Mouse (Mus musculus): ENCODE results near the gene Stk11. TPM values are rescaled to one million over a fixed set of nuclear protein-coding genes. Genes with fewer than 3 reads are reported as not detected.

Gene Stk11
- polyA plus RNA-seq, 1 experiment from 2014 or later: 33.5 TPM

GRCm38 (mm10) chr10:80168038-80168661 lies 52.5 kb downstream of the Stk11 start:
- DNase-seq (ENCODE audit: low spot score): peak; percentile 95
- H3K27me3 ChIP-seq (replicated peaks; ENCODE audit: control insufficient read depth, insufficient read depth, low read length): no peaks in the 10 kb centered on the region
- no peaks in the 10 kb centered on the region for H3K9me3 ChIP-seq (ENCODE audit: control insufficient read depth, low read length)
- H3K4me2 ChIP-seq: peak overlapping the region; percentile 84
- H3K27ac ChIP-seq (ENCODE audit: low read depth, low read length): peak overlapping the region; percentile 99
- H3K4me3 ChIP-seq (ENCODE audit: low read depth, low read length): peak overlapping the region; percentile 84
- peaks cover 50% of the 10 kb centered on the region for H3K4me1 ChIP-seq (replicated peaks; ENCODE audit: control insufficient read depth, insufficient read depth, low read length)
- ATAC-seq (replicated peaks; ENCODE audit: low FRiP score): peak; percentile 60
- peak overlapping the region; percentile 98 for H3K9ac ChIP-seq (ENCODE audit: low read depth, low read length)
- WGBS: under 1% methylated on average over 48 of the region's 48 CpGs
- H3K36me3 ChIP-seq (ENCODE audit: control insufficient read depth, insufficient read depth, low read length): peaks cover 22% of the 10 kb centered on the region

- Histone ChIP-seq H3K4me1 (replicated peaks; ENCODE audit: control insufficient read depth, insufficient read depth, low read length) (peaks cover 43% of the 10 kb centered on the region), H3K9ac (ENCODE audit: low read depth, low read length) (peak overlapping the region; percentile 98), H3K27me3 (replicated peaks; ENCODE audit: control insufficient read depth, insufficient read depth, low read length) (no peaks in the 10 kb centered on the region), H3K4me3 (ENCODE audit: low read depth, low read length) (peak overlapping the region; percentile 84), H3K9me3 (ENCODE audit: control insufficient read depth, low read length) (no peaks in the 10 kb centered on the region), H3K27ac (ENCODE audit: low read depth, low read length) (peak overlapping the region; percentile 99), H3K4me2 (peak overlapping the region; percentile 84), H3K36me3 (ENCODE audit: control insufficient read depth, insufficient read depth, low read length) (peaks cover 22% of the 10 kb centered on the region)
- DNase-seq (ENCODE audit: low spot score) (no peak), ATAC-seq (replicated peaks; ENCODE audit: low FRiP score) (no peak)
- WGBS: 74% methylated on average over 1 of the region's 1 CpGs
Observed at GRCm38 (mm10) chr10:80169070-80169469, 53.5 kb downstream of the Stk11 start.

GRCm38 (mm10) chr10:80169651-80170050 lies 54.0 kb downstream of the Stk11 start:
- peak overlapping the region; percentile 14; the same call in 1 of the 2 replicates for H3K4me3 ChIP-seq (ENCODE audit: low read depth, low read length)
- WGBS: 95% methylated on average over 7 of the region's 7 CpGs
- ATAC-seq (replicated peaks; ENCODE audit: low FRiP score) (no peak), DNase-seq (ENCODE audit: low spot score) (no peak)
- no peak overlapping the region for H3K27ac ChIP-seq (ENCODE audit: low read depth, low read length)
- peaks cover 37% of the 10 kb centered on the region for H3K4me1 ChIP-seq (replicated peaks; ENCODE audit: control insufficient read depth, insufficient read depth, low read length)
- no peaks in the 10 kb centered on the region for H3K9me3 ChIP-seq (ENCODE audit: control insufficient read depth, low read length)
- peaks cover 22% of the 10 kb centered on the region for H3K36me3 ChIP-seq (ENCODE audit: control insufficient read depth, insufficient read depth, low read length)
- no peak overlapping the region for H3K4me2 ChIP-seq
- H3K27me3 ChIP-seq (replicated peaks; ENCODE audit: control insufficient read depth, insufficient read depth, low read length): no peaks in the 10 kb centered on the region
- H3K9ac ChIP-seq (ENCODE audit: low read depth, low read length): no peak overlapping the region

GRCm38 (mm10) chr10:80170052-80170451 lies 54.4 kb downstream of the Stk11 start:
- Histone ChIP-seq H3K9ac (ENCODE audit: low read depth, low read length) (no peak overlapping the region), H3K36me3 (ENCODE audit: control insufficient read depth, insufficient read depth, low read length) (peaks cover 22% of the 10 kb centered on the region), H3K4me3 (ENCODE audit: low read depth, low read length) (no peak overlapping the region), H3K9me3 (ENCODE audit: control insufficient read depth, low read length) (no peaks in the 10 kb centered on the region), H3K4me2 (no peak overlapping the region), H3K27ac (ENCODE audit: low read depth, low read length) (no peak overlapping the region), H3K4me1 (replicated peaks; ENCODE audit: control insufficient read depth, insufficient read depth, low read length) (peaks cover 36% of the 10 kb centered on the region), H3K27me3 (replicated peaks; ENCODE audit: control insufficient read depth, insufficient read depth, low read length) (no peaks in the 10 kb centered on the region)
- WGBS: 96% methylated on average over 16 of the region's 16 CpGs
- ATAC-seq (replicated peaks; ENCODE audit: low FRiP score) (no peak), DNase-seq (ENCODE audit: low spot score) (no peak)

GRCm38 (mm10) chr10:80170601-80171021 lies 55.0 kb downstream of the Stk11 start:
- peaks cover 22% of the 10 kb centered on the region for H3K36me3 ChIP-seq (ENCODE audit: control insufficient read depth, insufficient read depth, low read length)
- no peak overlapping the region for H3K4me2 ChIP-seq
- H3K9me3 ChIP-seq (ENCODE audit: control insufficient read depth, low read length): no peaks in the 10 kb centered on the region
- no peak overlapping the region for H3K9ac ChIP-seq (ENCODE audit: low read depth, low read length)
- 95% methylated on average over 19 of the region's 19 CpGs for WGBS
- DNase-seq (ENCODE audit: low spot score) (no peak), ATAC-seq (replicated peaks; ENCODE audit: low FRiP score) (no peak)
- H3K27me3 ChIP-seq (replicated peaks; ENCODE audit: control insufficient read depth, insufficient read depth, low read length): no peaks in the 10 kb centered on the region
- peaks cover 31% of the 10 kb centered on the region for H3K4me1 ChIP-seq (replicated peaks; ENCODE audit: control insufficient read depth, insufficient read depth, low read length)
- no peak overlapping the region for H3K27ac ChIP-seq (ENCODE audit: low read depth, low read length)
- H3K4me3 ChIP-seq (ENCODE audit: low read depth, low read length): no peak overlapping the region

- 90% methylated on average over 15 of the region's 15 CpGs for WGBS
- Histone ChIP-seq H3K36me3 (ENCODE audit: control insufficient read depth, insufficient read depth, low read length) (peaks cover 22% of the 10 kb centered on the region), H3K27ac (ENCODE audit: low read depth, low read length) (no peak overlapping the region), H3K4me2 (no peak overlapping the region; the same call in 1 of the 2 replicates), H3K9me3 (ENCODE audit: control insufficient read depth, low read length) (no peaks in the 10 kb centered on the region), H3K4me3 (ENCODE audit: low read depth, low read length) (peak overlapping the region; percentile 18), H3K9ac (ENCODE audit: low read depth, low read length) (no peak overlapping the region), H3K4me1 (replicated peaks; ENCODE audit: control insufficient read depth, insufficient read depth, low read length) (peaks cover 25% of the 10 kb centered on the region), H3K27me3 (replicated peaks; ENCODE audit: control insufficient read depth, insufficient read depth, low read length) (no peaks in the 10 kb centered on the region)
- ATAC-seq (replicated peaks; ENCODE audit: low FRiP score) (no peak), DNase-seq (ENCODE audit: low spot score) (no peak)
Observed at GRCm38 (mm10) chr10:80171252-80171651, 55.6 kb downstream of the Stk11 start.

- Histone ChIP-seq H3K4me1 (replicated peaks; ENCODE audit: control insufficient read depth, insufficient read depth, low read length) (peaks cover 19% of the 10 kb centered on the region), H3K9me3 (ENCODE audit: control insufficient read depth, low read length) (no peaks in the 10 kb centered on the region), H3K27ac (ENCODE audit: low read depth, low read length) (peak overlapping the region; percentile 92), H3K36me3 (ENCODE audit: control insufficient read depth, insufficient read depth, low read length) (peaks cover 22% of the 10 kb centered on the region), H3K4me2 (peak overlapping the region; percentile 85), H3K4me3 (ENCODE audit: low read depth, low read length) (peak overlapping the region; percentile 65), H3K27me3 (replicated peaks; ENCODE audit: control insufficient read depth, insufficient read depth, low read length) (no peaks in the 10 kb centered on the region), H3K9ac (ENCODE audit: low read depth, low read length) (peak overlapping the region; percentile 79)
- WGBS: 87% methylated on average over 45 of the region's 45 CpGs
- no peak for DNase-seq (ENCODE audit: low spot score)
- no peak for ATAC-seq (replicated peaks; ENCODE audit: low FRiP score)
Observed at GRCm38 (mm10) chr10:80171760-80172526, 56.3 kb downstream of the Stk11 start.

- Histone ChIP-seq H3K4me3 (ENCODE audit: low read depth, low read length) (peak within 1 kb of the TSS; percentile 65), H3K9ac (ENCODE audit: low read depth, low read length) (peak within 1 kb of the TSS; percentile 79), H3K36me3 (ENCODE audit: control insufficient read depth, insufficient read depth, low read length) (peaks cover 22% of the 10 kb centered on the region), H3K4me2 (peak within 1 kb of the TSS; percentile 85), H3K9me3 (ENCODE audit: control insufficient read depth, low read length) (no peaks in the 10 kb centered on the region), H3K27ac (ENCODE audit: low read depth, low read length) (peak within 1 kb of the TSS; percentile 92), H3K4me1 (replicated peaks; ENCODE audit: control insufficient read depth, insufficient read depth, low read length) (peaks cover 16% of the 10 kb centered on the region), H3K27me3 (replicated peaks; ENCODE audit: control insufficient read depth, insufficient read depth, low read length) (no peaks in the 10 kb centered on the region)
- ATAC-seq (replicated peaks; ENCODE audit: low FRiP score) (peak; percentile 80), DNase-seq (ENCODE audit: low spot score) (peak; percentile 92)
- WGBS: 5% methylated on average over 35 of the region's 35 CpGs
Observed at GRCm38 (mm10) chr10:80172527-80173292, 57.1 kb downstream of the Stk11 start, which contains the start of gene 1600002K03Rik. Gene 1600002K03Rik (plus strand): TSS chr10:80172944.

Data from liver, embryonic 11.5 days (tissue).